In genomic region chr19:5690343-5690735, GRCm38 (mm10) we compare ENCODE assay signal across 9 mouse cellular contexts. TPM values are rescaled to one million over a fixed set of nuclear protein-coding genes. Genes with fewer than 3 reads are reported as not detected.
DNase-seq lines count a peak whose midpoint lies in the region; ATAC-seq and TF ChIP-seq lines count a peak whose summit lies in the region.
"Had no signal": no experiment of that assay in that cellular context is flagged by ENCODE, and none has a peak within 500 bp of the region (broad histone marks: within the 10 kb centered on the region; RNA-seq: fewer than 3 reads in every experiment).

No protein-coding gene starts in this region.

- peak overlapping the region; percentile 81 for H3K4me3 ChIP-seq in kidney, embryonic 15.5 days (replicated peaks)
- peak overlapping the region; percentile 94 for H3K4me3 ChIP-seq in heart, embryonic 15.5 days
- H3K4me3 ChIP-seq in liver, embryonic 14.5 days (ENCODE audit: insufficient read depth in 1 of 2, low read depth in 2 of 2, low read length in 2 of 2) = peak overlapping the region; percentile 93 to 98

- peak overlapping the region; percentile 96 for H3K27ac ChIP-seq in kidney, embryonic 15.5 days
- peak overlapping the region; percentile 97 for H3K27ac ChIP-seq in heart, embryonic 15.5 days
- peak overlapping the region; percentile 91; the same call in 1 of the 2 replicates for H3K27ac ChIP-seq in liver, embryonic 14.5 days

- TF ChIP-seq EP300 in liver, embryonic 14.5 days (IDR thresholded peaks at IDR 0.05; ENCODE audit: low read depth) = no peak

- ATAC-seq in kidney, embryonic 15.5 days (replicated peaks; ENCODE audit: low FRiP score) = no peak
- ATAC-seq in heart, embryonic 15.5 days (replicated peaks; ENCODE audit: insufficient number of reproducible peaks, insufficient read depth, low FRiP score, low read depth) = no peak
- no peak for ATAC-seq in liver, embryonic 14.5 days (ENCODE audit: insufficient read depth)
- ATAC-seq in monocyte, adult 5-6 weeks (replicated peaks; ENCODE audit: insufficient number of reproducible peaks, low FRiP score, low TSS enrichment, poor library complexity, severe bottlenecking) = no peak

- H3K27me3 ChIP-seq in kidney, embryonic 15.5 days = no peaks in the 10 kb centered on the region
- no peaks in the 10 kb centered on the region for H3K27me3 ChIP-seq in heart, embryonic 15.5 days
- H3K27me3 ChIP-seq in liver, embryonic 14.5 days (ENCODE audit: control insufficient read depth, insufficient read depth, low read length) = no peaks in the 10 kb centered on the region

- TF ChIP-seq CTCF in liver, embryonic 14.5 days (IDR thresholded peaks at IDR 0.05; ENCODE audit: low read depth) = no peak

- peak overlapping the region; percentile 78 for H3K9ac ChIP-seq in kidney, embryonic 15.5 days
- peak overlapping the region; percentile 92 for H3K9ac ChIP-seq in heart, embryonic 15.5 days
- H3K9ac ChIP-seq in liver, embryonic 14.5 days (replicated peaks) = peak overlapping the region; percentile 92

- H3K9me3 ChIP-seq in kidney, embryonic 15.5 days (replicated peaks) = no peaks in the 10 kb centered on the region
- no peaks in the 10 kb centered on the region for H3K9me3 ChIP-seq in heart, embryonic 15.5 days (replicated peaks)
- H3K9me3 ChIP-seq in liver, embryonic 14.5 days (ENCODE audit: control insufficient read depth, low read length) = no peaks in the 10 kb centered on the region

- H3K36me3 ChIP-seq in kidney, embryonic 15.5 days = peaks cover 54% of the 10 kb centered on the region
- H3K36me3 ChIP-seq in heart, embryonic 15.5 days = peaks cover 32% of the 10 kb centered on the region
- H3K36me3 ChIP-seq in liver, embryonic 14.5 days (replicated peaks; ENCODE audit: control insufficient read depth, insufficient read depth, low read depth) = peaks cover 27% of the 10 kb centered on the region

- H3K4me2 ChIP-seq in kidney, embryonic 15.5 days = peak overlapping the region; percentile 96
- peak overlapping the region; percentile 98 for H3K4me2 ChIP-seq in heart, embryonic 15.5 days
- H3K4me2 ChIP-seq in liver, embryonic 14.5 days (ENCODE audit: low read depth) = peak overlapping the region; percentile 100

- no peak for DNase-seq in kidney, postnatal 36 days
- DNase-seq in cerebellum, adult 11-12 months = peak; percentile 73
- DNase-seq in liver, embryonic 14.5 days (ENCODE audit: low read depth in 3 of 3, low spot score in 3 of 3) = no peak
- DNase-seq in testis, postnatal 10 days (ENCODE audit: low spot score) = no peak
- DNase-seq in thymus, postnatal 0 days (ENCODE audit: low spot score) = no peak

- 55% methylated on average over 15 of the region's 15 CpGs for WGBS in kidney, embryonic 15.5 days
- 58% methylated on average over 15 of the region's 15 CpGs for WGBS in heart, embryonic 15.5 days
- WGBS in liver, embryonic 14.5 days (ENCODE audit: insufficient replicate concordance) = 47% methylated on average over 15 of the region's 15 CpGs

- peaks cover 58% of the 10 kb centered on the region for H3K4me1 ChIP-seq in kidney, embryonic 15.5 days
- peaks cover 54% of the 10 kb centered on the region for H3K4me1 ChIP-seq in heart, embryonic 15.5 days (replicated peaks)
- H3K4me1 ChIP-seq in liver, embryonic 14.5 days (replicated peaks; ENCODE audit: control insufficient read depth in 2 of 2, insufficient read depth in 2 of 2, low read length in 1 of 2) = peaks cover 17 to 19% of the 10 kb centered on the region in 2 experiments

RNA-seq across cellular contexts. Expression of gene Pcnx3, which starts 1.6 kb away (rescaled TPM):
- 22.2 and 30.1 TPM in 2 replicates for polyA plus RNA-seq in kidney, embryonic 15.5 days (2015; fragmentation: Nextera tagmentation; extraction: Ambion mirVana)
- 8.9 and 14.2 TPM in 2 replicates for polyA plus RNA-seq in heart, embryonic 15.5 days (2015; fragmentation: Nextera tagmentation; extraction: Ambion mirVana)
- polyA plus RNA-seq in liver, embryonic 14.5 days (2012; rRNA removed) = 19.8 and 25.9 TPM in 2 replicates
- polyA plus RNA-seq in liver, embryonic 14.5 days (2014; fragmentation: Nextera tagmentation; extraction: Ambion mirVana) = 9.1 and 9.8 TPM in 2 replicates
- 13.3 to 41.9 TPM (median 22.3 TPM) in 3 replicates for total RNA-seq in monocyte, adult 5-6 weeks (2017)
- 13.7 and 19.4 TPM in 2 replicates for polyA plus RNA-seq in thymus, postnatal 0 days (2015; fragmentation: Nextera tagmentation; extraction: Ambion mirVana)

RNA-seq across cellular contexts. Expression of gene Map3k11, which starts 1.8 kb away (rescaled TPM):
- polyA plus RNA-seq in kidney, embryonic 15.5 days (2015; fragmentation: Nextera tagmentation; extraction: Ambion mirVana) = 42.6 and 43.2 TPM in 2 replicates
- 23.7 and 29.6 TPM in 2 replicates for polyA plus RNA-seq in heart, embryonic 15.5 days (2015; fragmentation: Nextera tagmentation; extraction: Ambion mirVana)
- 13.7 and 14.5 TPM in 2 replicates for polyA plus RNA-seq in liver, embryonic 14.5 days (2012; rRNA removed)
- polyA plus RNA-seq in liver, embryonic 14.5 days (2014; fragmentation: Nextera tagmentation; extraction: Ambion mirVana) = 9.1 and 10.8 TPM in 2 replicates
- 41.8 to 57.5 TPM (median 46.8 TPM) in 3 replicates for total RNA-seq in monocyte, adult 5-6 weeks (2017)
- polyA plus RNA-seq in thymus, postnatal 0 days (2015; fragmentation: Nextera tagmentation; extraction: Ambion mirVana) = 25.7 and 29.2 TPM in 2 replicates

RNA-seq across cellular contexts. Expression of gene Kcnk7, which starts 13.8 kb away (rescaled TPM):
- polyA plus RNA-seq in kidney, embryonic 15.5 days (2015; fragmentation: Nextera tagmentation; extraction: Ambion mirVana) = 0.15 and 0.38 TPM in 2 replicates
- polyA plus RNA-seq in heart, embryonic 15.5 days (2015; fragmentation: Nextera tagmentation; extraction: Ambion mirVana) = 0.40 TPM in 1 of 2 replicates, not detected in the other
- polyA plus RNA-seq in liver, embryonic 14.5 days (2012; rRNA removed) = 0.04 TPM in 1 of 2 replicates, not detected in the other
- polyA plus RNA-seq in liver, embryonic 14.5 days (2014; fragmentation: Nextera tagmentation; extraction: Ambion mirVana) = 0.17 and 0.27 TPM in 2 replicates
- 1.3 TPM in 2 of 3 replicates, not detected in the other for total RNA-seq in monocyte, adult 5-6 weeks (2017)
- 0.32 and 0.74 TPM in 2 replicates for polyA plus RNA-seq in thymus, postnatal 0 days (2015; fragmentation: Nextera tagmentation; extraction: Ambion mirVana)
- total RNA-seq: hematopoietic stem cell, adult 5-6 weeks had no signal

RNA-seq across cellular contexts. Expression of gene Sipa1, which starts 26.8 kb away (rescaled TPM):
- polyA plus RNA-seq in kidney, embryonic 15.5 days (2015; fragmentation: Nextera tagmentation; extraction: Ambion mirVana) = 30.8 and 39.8 TPM in 2 replicates
- polyA plus RNA-seq in heart, embryonic 15.5 days (2015; fragmentation: Nextera tagmentation; extraction: Ambion mirVana) = 20.6 and 33.5 TPM in 2 replicates
- polyA plus RNA-seq in liver, embryonic 14.5 days (2012; rRNA removed) = 27.5 and 33.2 TPM in 2 replicates
- 14.3 and 18.9 TPM in 2 replicates for polyA plus RNA-seq in liver, embryonic 14.5 days (2014; fragmentation: Nextera tagmentation; extraction: Ambion mirVana)
- total RNA-seq in monocyte, adult 5-6 weeks (2017) = 83.5 to 149 TPM (median 83.8 TPM) in 3 replicates
- polyA plus RNA-seq in thymus, postnatal 0 days (2015; fragmentation: Nextera tagmentation; extraction: Ambion mirVana) = 37.4 and 39.2 TPM in 2 replicates

RNA-seq across cellular contexts. Expression of gene Ehbp1l1, which starts 35.8 kb away (rescaled TPM):
- 20.5 and 25.9 TPM in 2 replicates for polyA plus RNA-seq in kidney, embryonic 15.5 days (2015; fragmentation: Nextera tagmentation; extraction: Ambion mirVana)
- 82.6 and 84.3 TPM in 2 replicates for polyA plus RNA-seq in heart, embryonic 15.5 days (2015; fragmentation: Nextera tagmentation; extraction: Ambion mirVana)
- 70.8 and 95.5 TPM in 2 replicates for polyA plus RNA-seq in liver, embryonic 14.5 days (2012; rRNA removed)
- polyA plus RNA-seq in liver, embryonic 14.5 days (2014; fragmentation: Nextera tagmentation; extraction: Ambion mirVana) = 66.0 and 76.7 TPM in 2 replicates
- 141 to 192 TPM (median 174 TPM) in 3 replicates for total RNA-seq in monocyte, adult 5-6 weeks (2017)
- polyA plus RNA-seq in thymus, postnatal 0 days (2015; fragmentation: Nextera tagmentation; extraction: Ambion mirVana) = 17.6 TPM in 2 replicates
